Mouse (Mus musculus): ENCODE results near the gene Zfand3.

Zfand3 gene

GRCm38 (mm10) chr17:30225030-30225740 lies 220.7 kb downstream of the Zfand3 start:
- DNase-seq (ENCODE audit: low spot score in 2 of 2) = no peak

GRCm38 (mm10) chr17:30228439-30229215 lies 224.1 kb downstream of the Zfand3 start:
- no peak for DNase-seq (ENCODE audit: low spot score in 2 of 2)

- no peak for DNase-seq (ENCODE audit: low spot score in 2 of 2)
These were observed 225.9 kb downstream of the Zfand3 start for GRCm38 (mm10) chr17:30230428-30230827.

DNA sequence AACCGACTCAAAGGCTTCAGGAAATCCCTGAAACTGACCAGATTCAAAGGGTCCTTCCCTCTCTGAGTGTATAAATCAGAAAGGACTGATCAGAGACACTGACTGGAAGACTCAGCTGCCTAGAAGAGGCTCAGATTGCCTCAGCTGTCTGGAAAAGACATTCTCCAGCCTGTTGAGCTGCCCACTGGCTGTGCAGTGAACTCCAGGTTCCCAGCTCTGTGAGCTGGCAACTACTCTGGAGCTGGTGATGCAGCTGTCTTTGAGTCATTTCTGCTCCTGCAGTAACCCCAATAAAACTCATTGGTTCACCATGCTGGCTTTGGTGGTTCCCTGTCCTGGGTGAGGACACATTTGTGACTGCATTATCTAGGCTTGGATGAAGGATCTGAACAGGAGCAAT lies 226.9 kb downstream of the Zfand3 start:
- no peak for DNase-seq (ENCODE audit: low spot score in 2 of 2)

DNA sequence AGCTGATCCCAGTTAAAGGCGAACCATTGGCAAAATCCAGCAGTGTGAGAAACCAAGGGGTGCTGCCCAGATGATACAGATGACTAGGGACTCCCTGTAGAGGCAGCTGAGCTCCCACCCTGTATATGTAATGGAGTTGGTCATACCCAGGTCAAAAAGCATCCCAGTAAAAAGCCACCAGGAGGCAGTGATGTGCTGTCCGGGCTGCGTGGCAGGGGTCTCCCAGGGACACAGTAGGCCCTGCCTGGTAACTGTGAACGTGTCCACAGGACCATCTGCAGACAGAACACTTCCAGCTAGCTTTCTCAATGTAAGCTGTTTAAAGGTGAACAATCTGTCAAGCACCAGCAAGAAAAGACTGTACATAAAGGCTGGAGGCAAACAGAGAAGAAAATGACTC lies 228.2 kb downstream of the Zfand3 start:
- no peak for DNase-seq (ENCODE audit: low spot score in 2 of 2)

GRCm38 (mm10) chr17:30235380-30235779 lies 230.8 kb downstream of the Zfand3 start:
- DNase-seq (ENCODE audit: low spot score in 2 of 2) = no peak

GRCm38 (mm10) chr17:30236611-30237010 lies 232.1 kb downstream of the Zfand3 start:
- no peak for DNase-seq (ENCODE audit: low spot score in 2 of 2)

DNA sequence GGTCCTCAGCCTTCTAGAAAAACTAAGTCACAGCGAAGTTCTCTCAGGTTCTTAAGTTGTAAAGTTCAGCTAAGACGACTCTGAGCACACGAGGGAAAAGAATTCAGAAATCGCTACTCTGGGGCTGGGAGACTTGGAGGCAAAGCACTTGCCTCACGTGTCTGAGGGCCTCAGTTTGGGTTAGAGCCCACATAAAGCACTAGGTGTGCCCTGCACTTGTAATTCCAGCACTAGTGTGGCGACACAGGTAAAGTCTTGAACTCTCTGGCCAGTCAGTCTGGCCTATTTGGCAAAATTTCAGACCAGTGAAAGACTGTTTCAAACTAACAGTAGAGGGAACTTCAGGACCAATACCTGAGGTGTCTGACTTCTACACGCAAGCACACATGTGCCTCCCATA lies 233.1 kb downstream of the Zfand3 start:
- no peak for DNase-seq (ENCODE audit: low spot score in 2 of 2)

DNA sequence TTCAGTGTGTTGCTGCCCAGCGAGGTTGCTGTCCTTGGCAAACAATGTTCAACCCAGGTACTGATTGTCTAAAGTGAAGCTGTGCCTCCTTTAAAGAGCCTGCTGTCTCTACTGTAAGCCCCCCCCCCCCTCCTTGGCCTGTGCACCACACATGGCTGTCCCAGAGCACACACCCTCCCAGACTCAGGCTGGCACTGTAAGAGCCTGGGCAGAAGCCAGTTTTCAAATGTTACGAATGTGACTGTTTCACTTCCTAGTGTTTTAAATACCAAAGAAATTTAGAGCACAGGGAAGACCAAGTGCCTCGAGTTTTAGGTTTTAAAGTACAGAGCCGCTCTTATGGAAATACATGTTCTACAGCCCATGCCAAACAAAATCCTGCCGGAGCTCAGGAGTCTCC lies 234.9 kb downstream of the Zfand3 start:
- DNase-seq (ENCODE audit: low spot score in 2 of 2) = no peak

DNA sequence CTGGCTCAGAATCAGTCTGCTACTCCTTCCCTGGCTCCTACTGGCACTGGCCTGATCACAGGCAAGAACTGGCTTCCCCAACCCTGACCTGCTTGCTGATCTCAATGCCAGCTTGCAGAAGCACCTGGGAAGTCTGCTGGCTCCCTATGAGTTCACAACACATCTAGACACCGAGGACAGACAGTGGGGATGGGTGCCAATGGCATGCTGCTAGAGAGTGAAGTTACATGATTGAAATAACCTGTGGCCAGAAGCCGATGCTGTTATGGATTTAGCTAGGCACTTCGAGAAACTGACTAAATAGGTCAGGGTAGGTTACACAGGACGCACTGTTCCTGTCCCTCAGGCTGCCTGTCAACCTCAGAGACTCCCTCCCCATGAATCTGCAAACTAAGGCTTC lies 236.1 kb downstream of the Zfand3 start:
- DNase-seq (ENCODE audit: low spot score in 2 of 2) = no peak

- no peak for DNase-seq (ENCODE audit: low spot score in 2 of 2)
These were observed 236.5 kb downstream of the Zfand3 start for GRCm38 (mm10) chr17:30241061-30241460.

- no peak for DNase-seq (ENCODE audit: low spot score in 2 of 2)
These were observed 237.3 kb downstream of the Zfand3 start for GRCm38 (mm10) chr17:30241720-30242322.

GRCm38 (mm10) chr17:30242647-30243046 lies 238.1 kb downstream of the Zfand3 start:
- no peak for DNase-seq (ENCODE audit: low spot score in 2 of 2)

- DNase-seq (ENCODE audit: low spot score in 2 of 2) = no peak
These were observed 239.0 kb downstream of the Zfand3 start for GRCm38 (mm10) chr17:30243540-30243939.

- DNase-seq (ENCODE audit: low spot score in 2 of 2) = no peak
These were observed 240.2 kb downstream of the Zfand3 start for GRCm38 (mm10) chr17:30244651-30245307.

DNA sequence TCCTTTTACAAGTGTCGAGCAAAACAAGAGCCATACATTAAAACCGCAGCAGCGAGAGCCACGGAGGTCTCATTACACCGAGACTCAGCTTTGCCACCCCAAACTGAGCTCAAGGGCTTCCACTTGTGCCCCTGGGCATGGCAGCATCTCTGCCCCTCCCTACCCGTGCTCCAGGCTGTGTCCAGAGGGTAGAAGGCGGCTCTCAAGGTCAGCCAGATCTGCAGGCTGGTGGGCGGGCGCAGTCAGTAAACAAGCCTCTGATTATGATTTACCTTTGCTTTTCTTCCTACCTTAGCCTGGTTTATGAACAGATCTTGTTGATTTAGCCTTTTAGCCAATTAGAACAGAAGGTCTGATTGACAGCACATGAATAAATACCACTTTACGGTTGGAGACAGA lies 240.8 kb downstream of the Zfand3 start:
- DNase-seq (ENCODE audit: low spot score in 2 of 2) = no peak

- no peak for DNase-seq (ENCODE audit: low spot score in 2 of 2)
These were observed 248.5 kb downstream of the Zfand3 start for GRCm38 (mm10) chr17:30253028-30253427.

GRCm38 (mm10) chr17:30253924-30254323 lies 249.4 kb downstream of the Zfand3 start:
- DNase-seq (ENCODE audit: low spot score in 2 of 2) = no peak

DNA sequence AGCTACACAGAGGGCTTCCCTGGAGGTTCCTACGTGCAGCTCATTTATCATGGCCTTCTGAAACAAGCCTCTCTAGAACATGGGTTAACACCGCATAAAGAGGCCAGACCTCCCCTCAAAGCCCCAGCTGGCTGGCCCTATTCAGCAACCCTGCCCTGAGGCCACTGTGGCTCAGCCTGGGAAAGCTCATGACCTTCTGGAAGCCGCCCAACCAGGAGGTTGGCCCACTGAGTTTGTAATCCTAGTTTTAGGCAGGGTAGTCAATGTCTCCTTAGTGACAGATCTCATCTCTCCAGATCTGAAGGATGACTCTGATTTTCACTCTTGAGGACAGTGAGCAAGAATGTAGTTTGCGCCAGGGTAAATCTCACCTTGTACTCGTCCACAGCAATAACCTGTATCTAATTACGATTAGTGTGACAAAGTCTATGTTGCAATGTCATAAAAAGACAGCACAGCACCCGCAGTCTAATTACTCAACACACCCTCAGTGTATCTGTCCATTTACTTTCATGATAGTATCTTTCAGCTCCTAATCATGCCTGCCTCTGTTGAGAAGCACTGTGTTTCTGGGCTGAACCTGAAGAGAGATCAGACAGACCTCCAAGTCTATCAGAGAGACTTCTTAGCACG lies 251.5 kb downstream of the Zfand3 start:
- DNase-seq (ENCODE audit: low spot score in 2 of 2) = no peak

DNA sequence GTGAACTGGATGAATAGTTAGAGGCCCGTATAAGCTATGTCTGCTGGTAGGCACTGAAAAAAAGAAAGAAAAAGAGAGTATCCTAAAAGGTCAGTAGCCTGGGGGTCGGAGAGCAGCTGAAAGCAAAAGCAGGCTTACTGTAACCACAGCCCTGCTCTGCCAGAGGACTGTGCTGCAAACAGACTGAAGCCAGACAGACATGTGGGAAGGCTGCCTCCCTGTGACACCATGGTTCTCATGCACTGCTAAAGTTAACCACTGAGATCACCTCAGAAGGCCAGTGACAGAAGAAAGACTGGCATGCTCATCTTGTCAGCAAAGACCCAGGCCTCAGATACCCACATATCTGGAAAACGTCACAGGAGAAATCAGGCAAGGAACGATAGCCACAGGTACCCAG lies 253.9 kb downstream of the Zfand3 start:
- no peak for DNase-seq (ENCODE audit: low spot score in 2 of 2)

DNA sequence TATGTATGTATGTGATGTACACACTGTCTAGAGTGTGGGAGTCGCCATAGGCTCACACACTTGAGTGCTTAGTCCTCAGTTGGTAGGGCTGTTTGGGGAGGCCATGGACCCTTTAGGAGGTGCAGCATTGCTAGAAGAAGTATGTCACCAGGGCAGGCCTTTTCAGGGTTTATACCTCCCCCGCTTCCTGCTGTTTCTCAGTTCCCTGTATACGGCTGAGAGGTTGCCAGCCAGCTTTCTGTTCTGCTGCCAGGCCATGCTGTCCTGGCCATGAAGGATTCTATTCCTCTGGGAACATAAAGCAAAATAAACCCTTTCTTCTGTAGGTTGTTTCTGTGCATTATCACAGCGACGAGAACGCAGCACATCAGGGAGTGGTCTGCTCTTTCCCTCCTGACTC lies 255.4 kb downstream of the Zfand3 start:
- DNase-seq (ENCODE audit: low spot score in 2 of 2) = no peak

All from frontal cortex, postnatal 10 days (tissue).